Mouse (Mus musculus): ENCODE measurements at regions not wholly inside any gene's neighbourhood (a gene's known extent, or its start where the extent isn't known, plus 50 kb on each side); places are given as distances from the start of the nearest gene placed in this dataset.

GRCm38 (mm10) chr16:7654451-7654850, 770.5 kb downstream of the Tmem114 start:
- no peak for DNase-seq (ENCODE audit: low spot score in 2 of 2)

- no peak for DNase-seq (ENCODE audit: low spot score in 2 of 2)
Observed at GRCm38 (mm10) chr16:7649771-7650170, 775.2 kb downstream of the Tmem114 start.

- no peak for DNase-seq (ENCODE audit: low spot score in 2 of 2)
Observed at GRCm38 (mm10) chr16:7647275-7647926, 777.5 kb downstream of the Tmem114 start.

- DNase-seq (ENCODE audit: low spot score in 2 of 2), result no peak
Observed at GRCm38 (mm10) chr16:7644363-7644762, 780.6 kb downstream of the Tmem114 start.

- peak; percentile 33 to 34 for DNase-seq (ENCODE audit: low spot score in 2 of 2)
Observed at GRCm38 (mm10) chr16:7638955-7639755, 785.8 kb downstream of the Tmem114 start.

GRCm38 (mm10) chr16:7637993-7638392, 786.9 kb downstream of the Tmem114 start:
- DNase-seq (ENCODE audit: low spot score in 2 of 2), result no peak

- peak in 1 of 2 experiments; percentile 46 for DNase-seq (ENCODE audit: low spot score in 2 of 2)
Observed at GRCm38 (mm10) chr16:7637121-7637700, 787.7 kb downstream of the Tmem114 start.

GRCm38 (mm10) chr16:7636326-7636725, 788.6 kb downstream of the Tmem114 start:
- DNase-seq (ENCODE audit: low spot score in 2 of 2), result no peak

- DNase-seq (ENCODE audit: low spot score in 2 of 2), result no peak
Observed at GRCm38 (mm10) chr16:7632474-7632873, 792.5 kb downstream of the Tmem114 start.

GRCm38 (mm10) chr16:7628351-7628750, 796.6 kb downstream of the Tmem114 start:
- DNase-seq (ENCODE audit: low spot score in 2 of 2), result no peak

- no peak for DNase-seq (ENCODE audit: low spot score in 2 of 2)
Observed at GRCm38 (mm10) chr16:7606602-7607001, 818.3 kb downstream of the Tmem114 start.

GRCm38 (mm10) chr16:7602428-7602827, 822.5 kb downstream of the Tmem114 start:
- peak; percentile 14 to 48 for DNase-seq (ENCODE audit: low spot score in 2 of 2)

- no peak for DNase-seq (ENCODE audit: low spot score in 2 of 2)
Observed at GRCm38 (mm10) chr16:7574879-7575278, 850.1 kb downstream of the Tmem114 start.

GRCm38 (mm10) chr16:7560841-7561240, 864.1 kb downstream of the Tmem114 start:
- no peak for DNase-seq (ENCODE audit: low spot score in 2 of 2)

- no peak for DNase-seq (ENCODE audit: low spot score in 2 of 2)
Observed at GRCm38 (mm10) chr16:7559177-7559576, 865.8 kb downstream of the Tmem114 start.

GRCm38 (mm10) chr16:7558637-7559036, 866.3 kb downstream of the Tmem114 start:
- no peak for DNase-seq (ENCODE audit: low spot score in 2 of 2)

- DNase-seq (ENCODE audit: low spot score in 2 of 2), result no peak
Observed at GRCm38 (mm10) chr16:7555911-7556310, 869.0 kb downstream of the Tmem114 start.

GRCm38 (mm10) chr16:7549568-7549967, 875.4 kb downstream of the Tmem114 start:
- no peak for DNase-seq (ENCODE audit: low spot score in 2 of 2)

GRCm38 (mm10) chr16:7544067-7544466, 880.9 kb downstream of the Tmem114 start:
- no peak for DNase-seq (ENCODE audit: low spot score in 2 of 2)

GRCm38 (mm10) chr16:7529811-7530210, 895.1 kb downstream of the Tmem114 start:
- DNase-seq (ENCODE audit: low spot score in 2 of 2), result no peak

GRCm38 (mm10) chr16:7528963-7529362, 896.0 kb downstream of the Tmem114 start:
- DNase-seq (ENCODE audit: low spot score in 2 of 2), result peak; percentile 9 to 28
